Mouse (Mus musculus) cerebellum, adult 2 months (tissue): Measurements from ENCODE around the gene Tenm2.

ENCODE experiments used
- CTCF ChIP-seq: fragments of 200-500 bp; IDR thresholded peaks from 2 replicates; pipeline ENCODE4 v1.5.1; 2011; ENCODE audit warnings: low read depth, mild to moderate bottlenecking, control low read depth, low read length, moderate library complexity, borderline replicate concordance; ENCODE audit not compliant: insufficient read depth
- POLR2A ChIP-seq: fragments of 200-500 bp; IDR thresholded peaks from 2 replicates; pipeline ENCODE4 v1.6.1; 2011; ENCODE audit warnings: low read length, control low read depth, borderline replicate concordance; ENCODE audit not compliant: insufficient read depth

DNA sequence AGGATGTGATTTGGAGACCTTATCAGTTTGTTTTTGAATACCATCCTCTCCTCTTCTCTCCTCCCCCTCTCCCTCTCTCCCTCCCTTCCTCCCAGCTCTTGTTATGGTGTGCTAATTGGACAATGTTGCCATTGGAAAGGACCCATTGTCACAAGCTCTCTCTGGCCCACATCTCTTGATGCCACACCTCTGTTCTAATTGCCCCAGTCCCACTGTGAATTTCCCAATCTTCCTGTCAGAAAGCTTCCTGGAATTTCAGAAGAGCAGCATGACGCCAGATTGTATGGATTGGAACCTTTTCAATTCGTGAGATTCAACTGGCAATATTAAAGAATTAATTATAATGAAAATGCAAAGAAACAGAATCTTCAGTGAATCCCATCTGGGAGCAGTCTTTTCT lies 128.7 kb downstream of the Tenm2 start:
- TF ChIP-seq POLR2A (no peak), CTCF (no peak)
